Mouse (Mus musculus): ENCODE results near the gene Metap1.

Gene Metap1

DNA sequence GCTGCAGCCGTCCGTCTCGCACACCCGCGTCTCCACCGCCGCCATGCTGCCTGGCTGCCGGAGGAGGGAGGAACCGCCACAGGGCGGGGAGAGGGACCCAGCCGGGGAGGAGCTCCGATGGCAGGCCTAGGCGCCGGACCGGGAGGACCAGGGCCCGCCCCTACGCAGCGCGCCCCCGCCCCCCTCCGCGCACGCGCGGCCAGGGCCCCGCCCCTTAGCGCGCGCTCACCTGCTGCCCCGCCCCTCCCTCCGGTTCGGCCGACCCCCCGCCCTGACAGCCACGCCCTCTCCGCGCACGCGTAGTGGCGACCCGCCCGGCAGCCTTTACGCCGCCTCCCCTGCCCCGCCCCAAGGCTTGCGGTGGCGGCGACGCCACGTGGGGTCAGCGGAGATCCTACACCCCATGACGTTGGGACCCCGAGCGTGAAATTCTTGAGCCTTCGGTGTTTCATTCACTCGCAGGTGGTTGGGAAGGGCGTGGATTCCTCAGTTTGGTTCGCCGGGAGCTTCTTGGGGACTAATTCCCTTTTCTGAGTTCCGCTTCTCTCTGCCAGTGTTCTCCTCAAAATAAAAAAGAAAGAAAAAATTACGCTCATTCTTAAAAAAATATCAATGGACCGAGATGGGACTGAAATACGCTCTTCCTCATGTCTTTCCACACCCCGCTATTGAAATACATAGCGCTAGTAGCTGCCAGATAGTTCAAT lies at the start of gene Metap1:
Metap1 (minus strand) TSS at position 189 of the 707 bp plus-strand sequence.
- in situ Hi-C loops (cut with MboI, MseI): no loop called here

DNA sequence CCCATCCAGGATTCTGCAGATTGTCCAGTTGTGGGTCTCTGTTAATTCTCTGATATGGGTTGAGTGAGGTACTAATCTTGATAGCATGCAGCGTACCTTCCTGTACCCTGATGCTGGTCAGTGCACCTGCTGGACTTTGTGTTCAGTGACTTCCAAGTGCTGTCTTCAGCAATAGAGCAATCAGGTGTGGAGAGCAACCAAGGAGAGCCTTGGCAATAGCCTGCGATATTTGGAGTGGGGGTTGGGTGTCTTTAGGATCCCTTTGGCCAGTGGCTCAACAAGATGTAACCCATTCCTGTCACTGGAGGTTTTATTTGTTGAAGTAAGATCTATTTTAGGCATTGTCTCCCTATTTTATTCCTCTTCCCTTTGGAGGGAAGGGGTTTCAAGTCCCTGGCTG lies 46.7 kb upstream of the Metap1 start:
- in situ Hi-C loops (cut with MboI, MseI): no loop called here

- in situ Hi-C loops (cut with MboI, MseI): no loop called here
Observed at GRCm38 (mm10) chr3:138532764-138533163, 43.4 kb upstream of the Metap1 start.

- in situ Hi-C loops (cut with MboI, MseI): no loop called here
Observed at GRCm38 (mm10) chr3:138531479-138532181, 42.3 kb upstream of the Metap1 start.

DNA sequence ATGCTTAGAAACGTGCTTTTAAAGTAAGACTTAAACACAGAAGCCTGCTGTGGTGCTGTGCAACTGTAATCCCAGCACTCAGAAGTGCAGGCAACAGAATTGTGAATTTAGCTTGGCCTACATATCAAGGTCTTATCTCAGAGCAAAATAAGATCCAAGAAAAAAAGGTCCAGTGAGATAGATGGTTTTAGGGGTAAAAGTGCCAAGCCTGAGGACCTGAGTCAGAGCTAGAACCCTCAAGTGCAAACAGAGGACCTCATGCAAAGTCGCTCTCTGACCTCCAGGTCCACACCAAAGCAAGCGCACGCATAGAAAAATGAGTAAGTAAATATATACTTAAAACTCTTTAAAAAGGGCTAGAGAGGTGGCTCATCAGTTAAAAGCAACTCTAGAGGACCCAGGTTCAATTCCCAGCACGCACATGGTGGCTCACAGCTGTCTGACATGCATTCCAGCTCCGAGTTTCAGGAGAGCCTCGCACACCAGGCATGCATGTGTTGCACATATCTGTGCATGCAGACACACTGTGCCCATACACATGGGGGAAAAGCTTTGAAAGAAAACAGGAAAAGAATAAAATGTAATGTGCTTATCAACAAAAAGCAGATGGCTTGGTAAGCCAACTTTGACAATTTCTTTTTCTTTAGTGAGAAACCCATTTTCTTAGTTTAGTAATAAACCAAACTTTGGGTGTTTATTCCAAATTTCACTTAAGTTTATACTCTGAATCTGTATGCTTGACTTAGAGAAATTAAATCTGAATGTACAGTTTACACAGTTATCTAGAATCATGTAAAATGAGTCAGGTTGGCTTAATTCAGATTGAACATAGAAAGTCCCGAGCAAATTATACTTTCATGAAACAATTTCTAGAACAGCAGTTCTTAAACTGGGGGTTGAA lies 41.5 kb upstream of the Metap1 start:
- in situ Hi-C loops (cut with MboI, MseI): no loop called here

- in situ Hi-C loops (cut with MboI, MseI): no loop called here
Observed at GRCm38 (mm10) chr3:138528265-138528664, 39.0 kb upstream of the Metap1 start.

GRCm38 (mm10) chr3:138527667-138528231 lies 38.4 kb upstream of the Metap1 start:
- in situ Hi-C loops (cut with MboI, MseI): no loop called here

DNA sequence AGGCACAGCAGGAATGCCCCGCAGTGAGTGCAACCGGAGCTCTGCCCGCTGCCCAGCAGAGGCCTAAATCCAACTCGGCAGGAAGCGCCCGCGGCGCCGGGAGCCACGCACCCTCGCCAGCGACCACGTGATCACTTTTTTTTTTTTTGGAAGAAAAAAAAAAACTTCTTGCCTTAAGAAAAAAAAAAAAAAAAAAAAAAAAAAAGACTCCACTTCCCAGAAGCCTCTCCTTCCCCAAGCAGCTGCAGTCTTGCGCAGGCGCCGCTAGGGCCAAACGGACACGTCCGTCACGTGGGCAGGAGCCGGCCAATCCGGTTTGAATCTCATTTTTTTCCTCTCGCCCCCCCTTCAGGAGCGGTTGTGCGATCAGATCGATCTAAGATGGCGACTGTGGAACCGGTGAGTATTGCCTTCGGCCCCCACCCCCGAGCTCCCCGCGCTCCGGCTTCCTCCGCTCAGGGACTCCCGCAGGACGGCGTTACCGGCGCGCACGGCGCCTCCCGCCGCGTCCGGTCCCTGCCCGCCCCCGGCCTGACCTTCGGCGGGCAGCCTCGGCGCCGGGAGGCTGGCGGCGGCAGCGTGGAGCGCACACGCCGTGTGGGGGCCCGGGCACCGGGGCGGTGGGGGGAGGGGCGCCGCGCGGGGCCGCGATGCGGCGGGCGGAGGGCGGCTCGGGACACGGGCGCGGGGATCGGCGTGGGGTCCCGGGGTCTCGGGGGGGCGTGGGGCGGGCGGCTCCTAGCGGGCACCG lies 37.8 kb upstream of the Metap1 start:
- in situ Hi-C loops (cut with MboI, MseI): no loop called here

DNA sequence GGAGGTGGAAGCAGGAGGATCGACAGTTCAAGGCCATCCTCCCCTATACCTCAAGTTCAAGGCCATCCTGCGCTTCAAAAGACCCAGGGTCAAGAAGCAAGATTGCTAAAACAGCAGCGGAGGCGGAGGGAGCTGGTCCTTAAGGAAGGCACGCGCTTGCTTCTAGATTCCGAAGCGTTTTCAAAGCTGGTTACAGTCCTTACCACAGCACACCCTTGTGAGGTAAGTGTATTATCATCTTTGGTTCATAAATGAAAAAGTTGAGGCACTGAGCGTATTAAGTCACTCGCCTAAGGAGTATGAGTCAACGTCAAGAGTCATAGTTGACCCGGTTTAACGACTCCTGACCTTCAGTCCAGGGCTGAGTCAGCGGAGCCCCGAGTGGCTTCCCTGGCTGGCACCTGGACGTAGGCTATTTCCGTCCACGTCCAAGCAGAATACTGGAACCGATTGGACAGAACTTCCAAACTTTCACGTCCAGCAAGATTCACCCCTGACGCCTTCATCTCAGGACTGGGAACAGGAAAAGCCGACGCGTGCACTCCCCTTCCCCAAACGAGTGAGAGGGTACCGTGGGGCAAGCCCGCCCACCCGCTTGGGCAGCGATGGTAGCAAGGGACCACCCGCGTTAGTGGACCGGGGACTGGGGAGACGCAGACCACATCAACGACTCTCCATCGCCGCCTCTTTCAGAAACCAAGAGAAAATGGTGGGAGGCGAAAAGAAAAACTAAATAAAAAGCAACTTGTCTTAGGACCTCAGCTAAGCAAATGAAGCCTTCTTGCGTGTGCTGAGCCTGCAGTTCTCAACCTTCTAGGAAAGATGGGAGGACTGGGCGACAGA lies 37.0 kb upstream of the Metap1 start, which contains the start of gene Eif4e:
Eif4e (plus strand) TSS at position 107 of the 843 bp plus-strand sequence.
- in situ Hi-C loops (cut with MboI, MseI): no loop called here

- in situ Hi-C loops (cut with MboI, MseI): no loop called here
Observed at GRCm38 (mm10) chr3:138525494-138525893, 36.2 kb upstream of the Metap1 start.

GRCm38 (mm10) chr3:138523956-138524355 lies 34.6 kb upstream of the Metap1 start:
- in situ Hi-C loops (cut with MboI, MseI): no loop called here

DNA sequence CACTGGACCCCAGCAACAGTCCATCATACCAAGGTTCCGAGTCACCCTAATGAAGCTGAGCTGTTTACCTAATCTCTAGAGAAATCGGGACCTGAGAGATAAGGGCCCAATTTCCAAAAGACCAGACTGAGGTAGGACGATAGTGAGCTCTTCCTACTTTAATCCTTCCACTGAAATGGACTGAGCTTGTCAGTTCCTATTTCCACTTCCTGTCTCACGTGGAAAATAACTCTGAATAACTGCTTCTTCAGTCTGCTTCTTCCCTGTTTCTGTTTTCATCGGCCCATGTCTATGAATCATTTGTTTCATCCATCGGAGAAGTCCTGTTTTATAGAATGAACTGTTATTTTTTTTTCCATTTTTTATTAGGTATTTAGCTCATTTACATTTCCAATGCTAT lies 29.9 kb upstream of the Metap1 start:
- in situ Hi-C loops (cut with MboI, MseI): no loop called here

DNA sequence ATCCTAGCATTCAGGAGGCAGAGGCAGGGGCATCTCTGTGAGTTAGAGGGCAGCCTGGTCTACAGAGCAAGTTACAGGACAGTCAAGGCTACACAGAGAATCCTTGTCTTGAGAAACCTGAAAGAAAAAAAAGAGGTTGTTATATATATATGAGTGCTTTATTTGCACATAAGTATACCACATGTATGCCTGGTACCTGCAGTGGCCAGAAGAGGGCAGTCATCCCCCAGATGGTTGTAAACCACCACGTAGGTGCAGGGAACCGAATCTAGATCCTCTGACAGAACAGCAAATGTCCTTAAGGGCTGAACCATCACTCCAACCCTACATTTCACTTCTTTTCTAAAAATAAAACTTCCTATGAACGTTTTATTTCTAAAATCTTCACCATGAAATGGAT lies 28.6 kb upstream of the Metap1 start:
- in situ Hi-C loops (cut with MboI, MseI): no loop called here

GRCm38 (mm10) chr3:138515656-138516370 lies 26.5 kb upstream of the Metap1 start:
- in situ Hi-C loops (cut with MboI, MseI): no loop called here

GRCm38 (mm10) chr3:138514749-138515148 lies 25.4 kb upstream of the Metap1 start:
- in situ Hi-C loops (cut with MboI, MseI): no loop called here

DNA sequence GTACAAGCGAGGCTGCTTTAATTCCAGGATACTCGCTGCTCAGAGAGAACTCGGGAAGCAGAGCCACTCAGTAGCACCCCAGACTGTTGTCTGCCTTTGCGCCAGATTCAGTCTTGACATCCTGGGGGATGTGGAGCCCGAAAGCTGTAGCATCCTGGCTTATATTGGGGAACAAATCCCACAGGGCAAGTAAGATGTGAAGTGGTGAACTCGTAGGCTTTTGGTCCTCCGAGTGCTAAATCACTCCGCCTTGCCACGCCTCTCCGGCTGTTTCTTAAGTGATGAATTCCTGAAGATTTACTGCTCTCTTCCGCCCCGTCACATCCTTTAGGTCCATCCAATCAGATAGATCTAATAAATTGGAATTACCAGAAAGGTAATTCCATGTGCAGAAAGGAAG lies 23.9 kb upstream of the Metap1 start:
- in situ Hi-C loops (cut with MboI, MseI): no loop called here

- in situ Hi-C loops (cut with MboI, MseI): no loop called here
Observed at GRCm38 (mm10) chr3:138510471-138510870, 21.2 kb upstream of the Metap1 start.

DNA sequence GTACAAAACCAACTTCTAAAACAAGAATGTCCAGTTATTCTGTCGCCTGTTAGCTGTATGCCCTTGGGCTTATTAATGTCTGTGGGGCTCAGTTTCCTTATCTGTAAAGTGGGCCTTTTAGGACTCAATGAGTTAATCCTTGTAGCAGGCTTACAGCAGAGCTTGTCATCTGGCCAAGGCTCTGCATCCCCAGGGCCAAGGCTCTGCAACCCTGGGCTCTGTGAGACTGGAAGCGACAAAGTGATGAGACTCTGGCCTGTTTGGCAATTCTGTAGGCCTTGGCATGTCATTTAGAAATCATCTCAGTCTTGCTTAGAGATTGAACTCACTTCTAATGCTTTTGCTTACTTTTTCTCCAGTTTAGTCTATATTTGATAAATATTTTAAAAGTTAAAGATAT lies 20.3 kb upstream of the Metap1 start:
- in situ Hi-C loops (cut with MboI, MseI): no loop called here

GRCm38 (mm10) chr3:138506749-138507148 lies 17.4 kb upstream of the Metap1 start:
- in situ Hi-C loops (cut with MboI, MseI): no loop called here

GRCm38 (mm10) chr3:138503754-138504153 lies 14.4 kb upstream of the Metap1 start:
- in situ Hi-C loops (cut with MboI, MseI): no loop called here

All from T-helper 1 cell (primary cell).